Mouse (Mus musculus) lung, postnatal 14 days (tissue): ENCODE results near the gene Nfatc3.
"Not testable (repeated sequence)": the region's sequence is repeated elsewhere in the genome, so short reads cannot be mapped to it uniquely, and the experiment has no call there.

Source experiments
- DNase-seq: peaks from one replicate; pipeline ENCODE4 v3.0.0; 2021

Nfatc3 gene

GRCm38 (mm10) chr8:106058731-106059612, at the start of gene Nfatc3:
TSS of gene Nfatc3 (plus strand) at chr8:106058840.
- peak; percentile 96 for DNase-seq

GRCm38 (mm10) chr8:106010748-106011642, 47.6 kb upstream of the Nfatc3 start:
- peak; percentile 93 for DNase-seq

GRCm38 (mm10) chr8:106011643-106011986, 47.0 kb upstream of the Nfatc3 start, which contains the start of gene Ddx28:
TSS of gene Ddx28 (minus strand) at chr8:106011882.
- no peak for DNase-seq

- not testable (repeated sequence) for DNase-seq
Measured at GRCm38 (mm10) chr8:106012203-106012602, 46.4 kb upstream of the Nfatc3 start.

GRCm38 (mm10) chr8:106016284-106016683, 42.4 kb upstream of the Nfatc3 start:
- no peak for DNase-seq

- no peak for DNase-seq
Measured at GRCm38 (mm10) chr8:106017130-106017529, 41.5 kb upstream of the Nfatc3 start.

- DNase-seq: no peak
Measured at GRCm38 (mm10) chr8:106018039-106018438, 40.6 kb upstream of the Nfatc3 start.

GRCm38 (mm10) chr8:106022483-106022882, 36.2 kb upstream of the Nfatc3 start:
- DNase-seq: peak; percentile 84

DNA sequence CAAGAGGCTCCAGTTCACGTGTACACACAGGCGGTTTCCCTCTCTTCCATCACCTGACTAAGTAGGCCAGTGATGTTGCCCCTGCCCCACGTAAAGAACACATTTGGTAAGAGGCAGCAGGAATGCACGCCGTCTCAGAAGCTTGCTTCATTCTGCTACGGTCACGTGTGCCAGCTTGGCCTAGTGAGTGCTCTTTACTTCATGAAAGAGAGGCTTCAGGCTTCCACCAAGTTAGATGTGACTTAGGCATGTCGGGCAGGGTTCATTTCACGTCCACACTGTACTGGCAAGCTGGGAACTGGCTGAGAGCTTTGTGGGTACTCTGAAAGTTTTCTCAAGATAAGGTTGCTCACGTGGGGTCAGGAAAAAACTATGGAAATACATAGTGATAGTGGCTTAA, 19.9 kb upstream of the Nfatc3 start:
- no peak for DNase-seq

- DNase-seq: no peak
Measured at GRCm38 (mm10) chr8:106039605-106040004, 19.0 kb upstream of the Nfatc3 start.

- DNase-seq: no peak
Measured at GRCm38 (mm10) chr8:106040218-106040617, 18.4 kb upstream of the Nfatc3 start.

DNA sequence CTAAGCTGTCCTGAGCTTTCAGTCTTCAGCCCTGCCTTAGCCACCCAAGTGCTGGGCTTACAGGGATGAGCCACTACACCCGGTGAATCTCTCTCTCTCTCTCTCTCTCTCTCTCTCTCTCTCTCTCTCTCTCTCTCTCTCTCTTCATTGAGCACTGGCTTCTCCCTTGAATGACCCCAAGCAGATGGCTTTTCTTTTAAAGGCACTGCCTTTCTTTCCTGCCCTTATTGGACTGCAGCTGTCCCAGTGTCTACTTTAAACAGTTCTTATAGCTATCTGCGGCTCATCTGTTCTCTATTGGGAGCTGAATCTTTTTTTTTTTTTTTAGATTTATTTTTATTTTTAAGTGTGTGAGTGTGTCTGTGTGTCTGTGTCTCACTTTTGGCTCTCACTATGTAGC, 15.6 kb upstream of the Nfatc3 start:
- DNase-seq: no peak

GRCm38 (mm10) chr8:106044151-106044550, 14.5 kb upstream of the Nfatc3 start:
- peak; percentile 10 for DNase-seq

DNA sequence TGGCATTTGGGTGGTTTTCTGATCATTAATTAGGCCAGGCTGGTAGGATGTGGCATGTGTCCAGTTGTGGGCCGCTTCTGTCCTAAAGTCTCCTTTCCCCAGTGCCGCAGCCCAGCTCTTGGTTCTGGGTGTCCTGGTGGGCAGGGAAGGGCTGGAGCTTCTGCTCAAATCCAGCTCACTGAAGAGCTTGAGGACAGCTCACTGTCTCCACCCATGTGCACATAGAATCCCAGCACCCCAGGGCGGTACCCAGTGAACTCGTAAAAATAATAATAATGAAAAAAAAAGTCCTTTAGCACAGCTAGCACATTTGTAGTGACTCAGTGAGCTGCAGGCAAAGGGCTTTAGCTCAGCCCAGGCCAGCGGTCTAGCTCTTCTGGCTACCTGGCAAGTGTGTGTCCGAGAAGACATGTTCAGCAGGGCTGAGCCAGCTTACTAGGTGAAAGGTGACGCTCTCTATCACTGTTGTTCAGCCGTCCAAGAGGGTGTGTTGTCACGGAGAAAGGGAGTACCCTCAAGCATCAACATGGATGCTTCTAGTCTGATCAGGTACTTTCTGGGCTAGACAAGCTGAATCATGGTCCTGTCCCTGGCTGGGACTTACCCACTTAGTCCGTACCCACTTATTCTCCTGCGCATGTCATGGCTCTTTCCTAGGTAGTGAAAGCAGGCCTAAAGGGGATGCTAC, 11.6 kb upstream of the Nfatc3 start:
- DNase-seq: no peak

GRCm38 (mm10) chr8:106047854-106048630, 10.6 kb upstream of the Nfatc3 start:
- no peak for DNase-seq

DNA sequence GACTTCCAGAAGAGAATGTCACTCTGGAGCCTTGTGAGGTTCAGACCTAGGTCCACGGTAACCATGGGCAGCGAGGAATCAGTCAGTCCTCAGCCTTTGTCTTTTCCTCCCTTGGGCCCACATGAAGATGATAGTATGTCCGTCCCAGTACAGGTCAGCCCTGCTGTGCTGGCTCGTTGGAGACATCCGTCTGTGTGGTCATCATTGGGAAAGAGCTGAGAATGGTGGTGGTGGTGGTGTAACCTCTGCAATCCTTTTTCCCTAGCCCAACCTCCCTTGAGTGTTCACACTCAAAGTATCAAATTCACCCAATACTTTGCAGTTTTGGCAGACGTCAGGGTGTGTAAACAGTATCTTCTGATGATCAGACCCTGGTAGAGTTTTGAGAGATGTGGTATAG, 8.8 kb upstream of the Nfatc3 start:
- DNase-seq: no peak

GRCm38 (mm10) chr8:106051068-106051467, 7.6 kb upstream of the Nfatc3 start:
- DNase-seq: no peak

- DNase-seq: no peak
Measured at GRCm38 (mm10) chr8:106052510-106053089, 6.0 kb upstream of the Nfatc3 start.

DNA sequence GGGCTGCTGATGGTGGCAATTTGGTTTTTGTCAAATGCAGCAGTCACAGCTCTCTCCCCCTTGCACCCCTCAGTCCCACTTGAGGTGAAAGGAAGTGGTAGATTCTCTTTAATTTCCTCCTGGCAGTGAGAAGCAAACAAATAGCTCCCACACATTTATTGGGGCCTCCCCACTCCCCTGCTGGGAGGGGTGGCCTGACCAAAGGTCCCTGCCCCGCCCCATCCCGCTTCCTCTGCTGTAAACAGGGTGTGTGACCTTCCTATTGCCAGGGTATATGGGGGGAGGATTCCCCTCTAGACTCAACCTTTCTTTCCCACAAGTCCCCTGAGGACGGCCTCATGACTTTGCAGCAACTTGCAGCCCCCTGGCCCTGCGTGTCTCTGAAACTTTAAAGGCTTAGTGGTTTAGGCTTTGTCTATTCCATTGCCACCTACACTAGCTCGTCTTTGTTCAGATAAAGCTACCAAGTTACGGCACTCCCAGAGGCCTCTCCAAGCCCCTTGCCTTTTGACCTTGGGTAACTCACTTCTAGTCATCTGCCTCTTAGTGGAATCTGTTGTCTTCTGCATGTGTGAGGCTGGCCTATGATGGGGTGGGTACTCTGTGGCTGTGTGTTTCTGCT, 4.3 kb upstream of the Nfatc3 start:
- DNase-seq: peak; percentile 60

DNA sequence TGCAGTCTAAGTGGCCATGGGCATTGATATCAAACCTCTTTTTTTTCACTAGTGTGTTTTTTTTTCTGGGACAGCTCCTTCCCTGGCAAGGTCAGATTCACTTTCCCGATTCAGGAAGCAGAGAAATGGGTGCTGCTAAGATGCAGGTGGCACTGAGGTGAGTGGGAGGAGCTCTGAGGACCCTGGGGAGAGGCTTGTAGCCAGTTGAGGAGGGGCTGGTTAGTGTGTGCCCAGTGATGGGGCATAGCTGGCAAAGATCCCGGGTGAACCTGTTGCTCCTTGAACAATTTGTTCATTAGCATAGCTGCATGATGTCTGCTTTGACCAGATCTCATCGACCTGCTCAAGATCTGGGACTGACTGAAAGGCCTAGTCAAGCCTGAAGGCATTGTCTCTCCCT, 3.6 kb upstream of the Nfatc3 start:
- no peak for DNase-seq

- DNase-seq: no peak
Measured at GRCm38 (mm10) chr8:106056455-106056982, 2.1 kb upstream of the Nfatc3 start.
